Mouse (Mus musculus) cerebellum, adult 2 months (tissue): ENCODE measurements around the gene Grid1.

Experiments
- CTCF ChIP-seq: fragments of 200-500 bp; IDR thresholded peaks from 2 replicates; pipeline ENCODE4 v1.5.1; 2011; ENCODE audit warnings: low read depth, mild to moderate bottlenecking, control low read depth, low read length, moderate library complexity, borderline replicate concordance; ENCODE audit not compliant: insufficient read depth
- POLR2A ChIP-seq: fragments of 200-500 bp; IDR thresholded peaks from 2 replicates; pipeline ENCODE4 v1.6.1; 2011; ENCODE audit warnings: low read length, control low read depth, borderline replicate concordance; ENCODE audit not compliant: insufficient read depth

DNA sequence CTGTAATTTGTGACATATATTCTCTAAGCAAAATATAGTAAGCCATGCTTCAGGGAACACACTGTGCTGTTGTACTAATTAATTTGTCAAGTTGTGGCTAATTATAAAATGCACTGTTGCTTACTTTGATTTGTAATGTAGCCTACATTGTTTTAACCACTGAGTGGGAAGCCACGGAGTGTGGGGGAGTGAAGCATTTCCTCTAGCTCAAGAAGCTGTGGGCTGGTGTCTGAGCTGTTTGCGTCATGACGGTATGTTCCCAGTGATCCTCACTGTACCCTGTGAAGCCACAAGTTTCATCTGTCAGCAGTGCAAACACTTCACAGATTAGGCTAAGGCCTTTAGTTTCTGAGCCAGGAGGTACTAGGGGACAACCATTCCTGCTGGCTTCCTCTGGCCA, 302.2 kb downstream of the Grid1 start:
- TF ChIP-seq POLR2A (no peak), CTCF (no peak)
